Mouse (Mus musculus) left cerebral cortex, adult 18-20 months (tissue): ENCODE results near the gene Cd52. TPM values are rescaled to one million over a fixed set of nuclear protein-coding genes. Genes with fewer than 3 reads are reported as not detected.

Experiments
- DNase-seq, 2 experiments: peaks; one replicate each; pipeline ENCODE4 v3.0.0; 2021 to 2022; ENCODE audit warnings: low spot score in 2 of 2, mixed read lengths in 1 of 2
- total RNA-seq, 2 experiments: library from RNA; stranded (reverse); gene quantifications; 2 replicates each; pipeline ENCODE4 v1.2.3; 2021

Gene Cd52
- total RNA-seq, 2 experiments from 2014 or later, result 2.7 to 4.1 TPM

GRCm38 (mm10) chr4:134058908-134059307 is 36.0 kb downstream of the Cd52 start:
- no peak for DNase-seq

- DNase-seq, result no peak
Observed at GRCm38 (mm10) chr4:134058166-134058715, 36.6 kb downstream of the Cd52 start.

GRCm38 (mm10) chr4:134053538-134053937 is 41.3 kb downstream of the Cd52 start, which contains the start of gene Zfp683:
Gene Zfp683 (plus strand): TSS chr4:134053838.
- DNase-seq, result no peak

- peak in 1 of 2 experiments; percentile 18 for DNase-seq
Observed at GRCm38 (mm10) chr4:134052560-134052959, 42.3 kb downstream of the Cd52 start.

- no peak for DNase-seq
Observed at GRCm38 (mm10) chr4:134051912-134052311, 43.0 kb downstream of the Cd52 start.

GRCm38 (mm10) chr4:134047648-134048047 is 47.2 kb downstream of the Cd52 start:
- no peak for DNase-seq

GRCm38 (mm10) chr4:134043041-134043440 is 51.8 kb downstream of the Cd52 start:
- DNase-seq, result no peak

GRCm38 (mm10) chr4:134041317-134042123 is 53.4 kb downstream of the Cd52 start:
- no peak for DNase-seq

GRCm38 (mm10) chr4:134035953-134036352 is 58.9 kb downstream of the Cd52 start:
- DNase-seq, result peak; percentile 84 to 89

Other genes starting within 250 kb of the Cd52 start
- 10 to 100 TPM; 12.0 to 12.6 TPM for gene Rps6ka1, start 207.3 kb downstream of the Cd52 start, total RNA-seq
- 100 to 1,000 TPM; 100 to 103 TPM for gene Hmgn2, start 126.4 kb downstream of the Cd52 start, total RNA-seq
- gene Dhdds, start 94.2 kb downstream of the Cd52 start, total RNA-seq, result 10 to 100 TPM; 64.6 to 68.5 TPM
- not detected for gene Lin28a, start 76.2 kb downstream of the Cd52 start, total RNA-seq
- not detected for gene Zfp683, start 41.2 kb downstream of the Cd52 start, total RNA-seq
- 1 to 10 TPM; 4.4 to 5.7 TPM for gene Crybg2, start 34.3 kb downstream of the Cd52 start, total RNA-seq
- gene Ubxn11, start 7.5 kb upstream of the Cd52 start, total RNA-seq, result 10 to 100 TPM; 31.7 to 38.4 TPM
- 100 to 1,000 TPM; 200 to 222 TPM for gene Sh3bgrl3, start 33.7 kb upstream of the Cd52 start, total RNA-seq
- 10 to 100 TPM; 17.1 to 17.6 TPM for gene Cep85, start 92.0 kb upstream of the Cd52 start, total RNA-seq
- gene Gm7534, start 107.9 kb upstream of the Cd52 start, total RNA-seq, result not detected
- not detected for gene Catsper4, start 132.3 kb upstream of the Cd52 start, total RNA-seq
- under 1 TPM; 0.54 to 0.81 TPM for gene Cnksr1, start 143.3 kb upstream of the Cd52 start, total RNA-seq
- gene E130218I03Rik, start 148.6 kb upstream of the Cd52 start, total RNA-seq, result not detected
- 10 to 100 TPM; 11.6 to 12.2 TPM for gene Zfp593, start 150.5 kb upstream of the Cd52 start, total RNA-seq
- gene Gm30191, start 151.9 kb upstream of the Cd52 start, total RNA-seq, result not detected
- gene Grrp1, start 159.0 kb upstream of the Cd52 start, total RNA-seq, result 1 to 10 TPM; 2.2 to 3.8 TPM
- 10 to 100 TPM; 18.7 to 24.4 TPM for gene Pdik1l, start 192.8 kb upstream of the Cd52 start, total RNA-seq
- gene Trim63, start 220.0 kb upstream of the Cd52 start, total RNA-seq, result under 1 TPM; 0.30 to 0.35 TPM
- under 1 TPM in 1 of 2 experiments, not detected in 1; 0.40 TPM for gene Slc30a2, start 248.1 kb upstream of the Cd52 start, total RNA-seq